Mouse (Mus musculus): ENCODE results near the gene Slc18a2.

- TF ChIP-seq ZNF384 (IDR thresholded peaks at IDR 0.05; ENCODE audit: low read depth, low read length), result no peak
- no peak for TF ChIP-seq CHD2 (IDR thresholded peaks at IDR 0.05; ENCODE audit: low read depth, low read length)
- TF ChIP-seq MAFK (IDR thresholded peaks at IDR 0.05; ENCODE audit: insufficient read depth, low read depth, low read length), result no peak
- TF ChIP-seq HCFC1 (IDR thresholded peaks at IDR 0.05; ENCODE audit: borderline replicate concordance, insufficient read depth, low read length), result no peak
Measured at GRCm38 (mm10) chr19:59265907-59266306, 5.2 kb downstream of the Slc18a2 start.
